In genomic region chr2:3630769-3631477, GRCm38 (mm10) we compare ENCODE assay signal across 14 mouse cellular contexts.
A peak's percentile ranks its signal among the peaks of the same experiment; 100 is the strongest.
DNase-seq lines count a peak whose midpoint lies in the region; ATAC-seq lines count a peak whose summit lies in the region.
"Had no signal": no experiment of that assay in that cellular context is flagged by ENCODE, and none has a peak within 500 bp of the region (broad histone marks: within the 10 kb centered on the region; RNA-seq: fewer than 3 reads in every experiment).

No protein-coding gene starts in this region.

- intact Hi-C loops in heart, postnatal 10 days (cut with DNase I): loop anchor here (5.0 kb wide), 1 partner anchor 136 kb away; no protein-coding TSS in a partner anchor

- DNase-seq in heart, adult 11 months: peak; percentile 88
- DNase-seq in heart, postnatal 10 days: no peak
- DNase-seq in 416B (ENCODE audit: low read depth): peak; percentile 54
- no peak for DNase-seq in urinary bladder, postnatal 25 days (ENCODE audit: low spot score)
- DNase-seq in layer of hippocampus, postnatal 10 days (ENCODE audit: low spot score in 2 of 2): no peak
- DNase-seq: adrenal gland, postnatal 10 days; cerebellum, adult 11-12 months; cerebellum, adult 9-10 months; gastrocnemius, postnatal 10 days; heart, postnatal 36 days had no signal

- ATAC-seq in megakaryocyte, adult 5-6 weeks (ENCODE audit: poor library complexity, severe bottlenecking): peak; percentile 94
- ATAC-seq in neutrophil, adult 5-6 weeks (ENCODE audit: extremely low read depth, insufficient number of reproducible peaks, low FRiP score, poor library complexity, severe bottlenecking): 0 out of 2 replicates have a peak, but pooled peaks have one; percentile 33
- ATAC-seq: forebrain, embryonic 16.5 days; hindbrain, postnatal 0 days had no signal

Comparison
In these comparisons a context has a peak if more than half of its experiments do, and no peak if none do; other contexts are left out.
1. DNase-seq: peak in heart, adult 11 months (single experiment) and 416B (single experiment); none in heart, postnatal 10 days (0 of 2), urinary bladder, postnatal 25 days (single experiment) and layer of hippocampus, postnatal 10 days (0 of 2).